ENCODE assay signal across 8 mouse cellular contexts in genomic region chr19:4990716-4991115, GRCm38 (mm10). TPM values are rescaled to one million over a fixed set of nuclear protein-coding genes. Genes with fewer than 3 reads are reported as not detected.
DNase-seq lines count a peak whose midpoint lies in the region; ATAC-seq lines count a peak whose summit lies in the region.
"Had no signal": no experiment of that assay in that cellular context is flagged by ENCODE, and none has a peak within 500 bp of the region (broad histone marks: within the 10 kb centered on the region; RNA-seq: fewer than 3 reads in every experiment).

No protein-coding gene starts in this region.

- H3K4me3 ChIP-seq in forebrain, embryonic 12.5 days (replicated peaks) = peak overlapping the region; percentile 22
- peak overlapping the region; percentile 35 for H3K4me3 ChIP-seq in midbrain, embryonic 10.5 days

- H3K36me3 ChIP-seq in forebrain, embryonic 12.5 days (replicated peaks) = no peaks in the 10 kb centered on the region
- H3K36me3 ChIP-seq in midbrain, embryonic 10.5 days = no peaks in the 10 kb centered on the region

- no peaks in the 10 kb centered on the region for H3K9me3 ChIP-seq in forebrain, embryonic 12.5 days
- H3K9me3 ChIP-seq in midbrain, embryonic 10.5 days (replicated peaks) = no peaks in the 10 kb centered on the region

- H3K4me1 ChIP-seq in forebrain, embryonic 12.5 days = peaks cover 15% of the 10 kb centered on the region
- peaks cover 15% of the 10 kb centered on the region for H3K4me1 ChIP-seq in midbrain, embryonic 10.5 days

- 1% methylated on average over 21 of the region's 22 CpGs for WGBS in forebrain, embryonic 12.5 days
- WGBS in midbrain, embryonic 10.5 days = 1% methylated on average over 21 of the region's 22 CpGs

- H3K27me3 ChIP-seq in forebrain, embryonic 12.5 days = peaks cover 97% of the 10 kb centered on the region
- H3K27me3 ChIP-seq in midbrain, embryonic 10.5 days (ENCODE audit: low read depth, poor library complexity, severe bottlenecking) = peaks cover 80% of the 10 kb centered on the region

- DNase-seq in right cerebral cortex, adult 18-20 months = peak; percentile 62
- no peak for DNase-seq in right cerebral cortex, adult 2 months (ENCODE audit: low spot score in 2 of 2)
- DNase-seq in midbrain, embryonic 10.5 days (ENCODE audit: low spot score) = no peak
- DNase-seq in urinary bladder, adult 18-20 months (ENCODE audit: low spot score in 2 of 2) = no peak
- no peak for DNase-seq in kidney, postnatal 10 days
- no peak for DNase-seq in urinary bladder, postnatal 36 days (ENCODE audit: low spot score in 2 of 2)

- peak overlapping the region; percentile 52 for H3K4me2 ChIP-seq in forebrain, embryonic 12.5 days

- H3K27ac ChIP-seq in forebrain, embryonic 12.5 days = no peak overlapping the region
- H3K27ac ChIP-seq in midbrain, embryonic 10.5 days (replicated peaks) = no peak overlapping the region

- ATAC-seq in forebrain, embryonic 12.5 days (ENCODE audit: low FRiP score) = peak; percentile 36; the same call in 1 of the 2 replicates

- no peak overlapping the region for H3K9ac ChIP-seq in forebrain, embryonic 12.5 days

RNA-seq across cellular contexts. Expression of gene Npas4, which starts 0.6 kb away (rescaled TPM):
- 0.09 and 0.14 TPM in 2 replicates for polyA plus RNA-seq in forebrain, embryonic 12.5 days (2016; fragmentation: Nextera tagmentation; extraction: Ambion mirVana)
- not detected in 2 replicates for polyA plus RNA-seq in midbrain, embryonic 10.5 days (2016; fragmentation: Nextera tagmentation; extraction: Ambion mirVana)
- polyA plus RNA-seq: lung, embryonic 16.5 days had no signal

RNA-seq across cellular contexts. Expression of gene Mrpl11, which starts 28.8 kb away (rescaled TPM):
- polyA plus RNA-seq in forebrain, embryonic 12.5 days (2016; fragmentation: Nextera tagmentation; extraction: Ambion mirVana) = 130 and 138 TPM in 2 replicates
- polyA plus RNA-seq in midbrain, embryonic 10.5 days (2016; fragmentation: Nextera tagmentation; extraction: Ambion mirVana) = 156 and 163 TPM in 2 replicates

RNA-seq across cellular contexts. Expression of gene Slc29a2, which starts 32.9 kb away (rescaled TPM):
- polyA plus RNA-seq in forebrain, embryonic 12.5 days (2016; fragmentation: Nextera tagmentation; extraction: Ambion mirVana) = 7.2 and 7.4 TPM in 2 replicates
- polyA plus RNA-seq in midbrain, embryonic 10.5 days (2016; fragmentation: Nextera tagmentation; extraction: Ambion mirVana) = 7.4 and 8.6 TPM in 2 replicates

RNA-seq across cellular contexts. Expression of gene Peli3, which starts 47.8 kb away (rescaled TPM):
- 4.3 and 5.2 TPM in 2 replicates for polyA plus RNA-seq in forebrain, embryonic 12.5 days (2016; fragmentation: Nextera tagmentation; extraction: Ambion mirVana)
- 1.5 and 1.9 TPM in 2 replicates for polyA plus RNA-seq in midbrain, embryonic 10.5 days (2016; fragmentation: Nextera tagmentation; extraction: Ambion mirVana)

RNA-seq across cellular contexts. Expression of gene B4gat1, which starts 47.9 kb away (rescaled TPM):
- polyA plus RNA-seq in forebrain, embryonic 12.5 days (2016; fragmentation: Nextera tagmentation; extraction: Ambion mirVana) = 37.6 and 37.9 TPM in 2 replicates
- polyA plus RNA-seq in midbrain, embryonic 10.5 days (2016; fragmentation: Nextera tagmentation; extraction: Ambion mirVana) = 39.4 and 42.1 TPM in 2 replicates
